Mouse (Mus musculus) liver, postnatal 0 days (tissue): ENCODE data around the gene P2rx1.

ENCODE experiments used
- CTCF ChIP-seq: sonication (generic); IDR thresholded peaks from 2 replicates; pipeline ENCODE4 v1.5.1; 2016; ENCODE audit warnings: antibody characterized with exemption, low read depth
- EP300 ChIP-seq: IDR thresholded peaks from 2 replicates; pipeline ENCODE4 v1.6.1; 2016; ENCODE audit warnings: antibody characterized with exemption, low read depth, mild to moderate bottlenecking

- TF ChIP-seq CTCF (no peak), EP300 (no peak)
Measured at GRCm38 (mm10) chr11:72954216-72954615, 44.7 kb upstream of the P2rx1 start.
